Mouse (Mus musculus) lung, postnatal 0 days (tissue): ENCODE results near the gene Dnm3.

Experiments used
- CTCF ChIP-seq: IDR thresholded peaks from 2 replicates; pipeline ENCODE4 v1.5.1; 2016; ENCODE audit warnings: antibody characterized with exemption, mild to moderate bottlenecking
- EP300 ChIP-seq: IDR thresholded peaks from 2 replicates; pipeline ENCODE4 v1.6.1; 2016; ENCODE audit warnings: antibody characterized with exemption, mild to moderate bottlenecking, control low read depth

GRCm38 (mm10) chr1:162471089-162471488 is 6.7 kb downstream of the Dnm3 start:
- no peak for TF ChIP-seq CTCF
- no peak for TF ChIP-seq EP300
